Mouse (Mus musculus) CD4-positive, CD25-positive, alpha-beta regulatory T cell, adult 2 months (primary cell): Measurements from ENCODE around the gene Mtln.

Experiments used
- DNase-seq: peaks from one replicate; pipeline ENCODE4 v3.0.0-alpha.2; 2012; ENCODE audit warnings: low read depth, low spot score

Mtln gene

DNA sequence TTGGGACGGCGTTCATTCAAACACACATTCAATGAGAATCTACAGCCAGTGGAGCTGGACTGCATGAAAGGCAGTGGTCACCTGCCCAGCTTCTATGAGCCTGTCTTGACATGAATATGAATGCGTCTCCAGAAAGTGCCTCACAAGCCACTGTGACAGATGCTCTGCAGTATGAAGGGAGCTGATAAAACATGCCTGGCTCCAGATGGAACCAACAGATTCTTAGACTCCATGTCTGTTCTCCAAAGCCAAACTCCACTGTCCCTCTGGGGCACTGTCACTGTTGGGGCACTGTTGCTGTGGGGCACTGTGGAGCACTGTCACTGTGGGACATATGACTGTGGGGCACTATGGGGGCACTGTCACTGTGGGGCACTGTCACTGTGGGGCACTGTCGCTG is 38.2 kb downstream of the Mtln start:
- no peak for DNase-seq

DNA sequence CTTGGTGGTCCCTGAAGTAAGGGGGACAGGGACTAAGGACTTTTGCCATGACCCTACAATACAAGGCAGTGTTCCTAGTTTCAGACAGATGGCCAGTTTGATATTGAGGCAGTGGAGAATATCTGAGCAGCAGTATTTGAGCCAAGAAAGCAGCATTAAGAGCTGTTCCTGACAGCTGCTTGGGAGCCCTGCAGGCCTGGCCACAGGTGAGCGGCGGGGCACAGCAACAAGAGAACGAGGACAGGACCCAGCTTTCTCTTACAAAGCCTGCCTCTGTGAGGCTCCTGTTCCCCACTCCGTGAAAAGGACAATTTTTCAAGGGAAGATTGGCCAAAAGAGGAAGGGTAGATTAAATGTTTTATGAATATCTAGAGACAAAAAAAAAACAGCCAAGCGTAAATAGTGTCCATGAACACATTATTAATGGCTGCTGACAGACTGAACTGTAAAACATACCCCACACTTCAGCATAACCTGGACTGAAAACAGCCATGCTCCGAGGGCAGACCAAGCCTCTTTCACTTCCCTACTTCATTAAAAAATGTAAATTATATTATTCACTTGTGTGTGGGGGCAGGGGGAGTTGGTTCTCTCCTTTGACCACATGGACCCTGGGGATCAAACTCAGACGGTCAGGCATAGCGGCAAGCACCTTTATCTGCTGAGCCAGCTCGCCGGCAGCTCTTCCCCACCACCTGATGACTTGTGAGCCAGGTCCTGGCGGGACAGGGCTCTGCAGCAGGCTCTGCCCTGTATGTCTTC is 40.3 kb downstream of the Mtln start:
- no peak for DNase-seq

- DNase-seq, result no peak
Observed at GRCm38 (mm10) chr2:127749376-127749775, 42.9 kb downstream of the Mtln start.

- no peak for DNase-seq
Observed at GRCm38 (mm10) chr2:127748316-127748715, 44.0 kb downstream of the Mtln start.

GRCm38 (mm10) chr2:127742637-127743036 is 49.7 kb downstream of the Mtln start:
- no peak for DNase-seq
